Mouse (Mus musculus) myocyte (in vitro differentiated cells): ENCODE results near the gene Kif18a.

Source experiments
- CEBPB ChIP-seq: IDR thresholded peaks from 2 replicates; pipeline ENCODE4 v1.6.1; 2011; ENCODE audit warnings: mild to moderate bottlenecking, moderate library complexity; ENCODE audit not compliant: poor library complexity, insufficient read depth, severe bottlenecking
- E2F4 ChIP-seq: IDR thresholded peaks from one replicate; pipeline ENCODE4 v1.6.1; 2011; ENCODE audit warnings: mild to moderate bottlenecking, control low read depth, moderate library complexity; ENCODE audit not compliant: insufficient read depth
- MAX ChIP-seq: IDR thresholded peaks from one replicate; pipeline ENCODE4 v1.6.1; 2011; ENCODE audit warnings: low read depth, mild to moderate bottlenecking, control low read depth
- MYOG ChIP-seq, 3 experiments: IDR thresholded peaks; one replicate each; pipeline ENCODE4 v1.6.1; 2011; ENCODE audit warnings: control low read depth in 2 of 3, low read depth in 2 of 3, mild to moderate bottlenecking in 2 of 3; ENCODE audit not compliant: insufficient read length in 2 of 3, control insufficient read depth in 1 of 3, insufficient read depth in 1 of 3
- POLR2A ChIP-seq: IDR thresholded peaks from one replicate; pipeline ENCODE4 v1.6.1; 2011; ENCODE audit warnings: low read depth, mild to moderate bottlenecking, control low read depth, moderate library complexity; ENCODE audit not compliant: insufficient read length
- POLR2AphosphoS2 ChIP-seq: IDR thresholded peaks from one replicate; pipeline ENCODE4 v1.6.1; 2011; ENCODE audit warnings: low read depth, control low read depth; ENCODE audit not compliant: insufficient read length
- SRF ChIP-seq: IDR thresholded peaks from one replicate; pipeline ENCODE4 v1.6.1; 2011; ENCODE audit warnings: low read depth; ENCODE audit not compliant: control insufficient read depth, insufficient read length
- TCF12 ChIP-seq: IDR thresholded peaks from one replicate; pipeline ENCODE4 v1.6.1; 2011; ENCODE audit warnings: mild to moderate bottlenecking, control low read depth; ENCODE audit not compliant: poor library complexity, insufficient read depth, severe bottlenecking
- TCF3 ChIP-seq: IDR thresholded peaks from one replicate; pipeline ENCODE4 v1.6.1; 2011; ENCODE audit warnings: low read depth, control low read depth; ENCODE audit not compliant: insufficient read length
- USF1 ChIP-seq: IDR thresholded peaks from one replicate; pipeline ENCODE4 v1.6.1; 2011; ENCODE audit warnings: low read depth, mild to moderate bottlenecking, control low read depth, moderate library complexity

GRCm38 (mm10) chr2:109386211-109386610 lies 105.7 kb downstream of the Kif18a start:
- TF ChIP-seq USF1 (no peak), TCF12 (no peak), POLR2A (no peak), E2F4 (no peak), SRF (no peak), POLR2AphosphoS2 (no peak), TCF3 (no peak), MAX (no peak), CEBPB (no peak), MYOG (IDR thresholded peaks at IDR 0.05; ENCODE audit: control insufficient read depth in 1 of 3, insufficient read depth in 1 of 3, insufficient read length in 2 of 3, low read depth in 2 of 3) (no peak)
